Mouse (Mus musculus) adrenal gland, postnatal 14 days (tissue): ENCODE results near the gene Ptpn11. TPM values are rescaled to one million over a fixed set of nuclear protein-coding genes. Genes with fewer than 3 reads are reported as not detected.
"Not testable (repeated sequence)": the region's sequence is repeated elsewhere in the genome, so short reads cannot be mapped to it uniquely, and the experiment has no call there.

ENCODE experiments used
- DNase-seq: peaks from one replicate; pipeline ENCODE4 v3.0.0; 2021; ENCODE audit warnings: mixed read lengths
- total RNA-seq: library from RNA; stranded (reverse); gene quantifications from 2 replicates; pipeline ENCODE4 v1.2.3, GENCODE M21; 2021

Ptpn11 gene
- total RNA-seq, 1 experiment from 2014 or later: 98.9 TPM

GRCm38 (mm10) chr5:121215380-121216125 lies 24.4 kb upstream of the Ptpn11 start:
- DNase-seq: peak; percentile 84

DNA sequence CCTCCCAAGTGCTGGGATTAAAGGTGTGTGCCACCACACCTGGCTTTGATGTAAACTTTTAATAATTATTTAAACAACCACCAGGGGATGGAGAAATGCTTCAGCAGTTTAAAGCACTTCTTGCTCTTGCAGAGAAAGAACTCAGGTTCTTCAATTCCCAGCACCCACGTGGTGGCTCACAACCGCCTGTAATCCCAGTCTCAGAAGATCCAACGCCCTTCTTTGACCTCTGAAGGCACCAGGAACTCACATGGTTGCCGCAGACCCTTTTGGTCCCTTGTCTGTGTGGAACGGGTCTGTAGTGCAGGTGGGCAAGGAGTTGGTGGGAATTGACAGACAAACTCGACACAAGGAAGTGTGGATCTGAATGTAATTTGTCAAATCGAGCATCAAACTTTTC lies 23.5 kb upstream of the Ptpn11 start:
- DNase-seq: no peak

- DNase-seq: no peak
Observed at GRCm38 (mm10) chr5:121212108-121212507, 20.9 kb upstream of the Ptpn11 start.

DNA sequence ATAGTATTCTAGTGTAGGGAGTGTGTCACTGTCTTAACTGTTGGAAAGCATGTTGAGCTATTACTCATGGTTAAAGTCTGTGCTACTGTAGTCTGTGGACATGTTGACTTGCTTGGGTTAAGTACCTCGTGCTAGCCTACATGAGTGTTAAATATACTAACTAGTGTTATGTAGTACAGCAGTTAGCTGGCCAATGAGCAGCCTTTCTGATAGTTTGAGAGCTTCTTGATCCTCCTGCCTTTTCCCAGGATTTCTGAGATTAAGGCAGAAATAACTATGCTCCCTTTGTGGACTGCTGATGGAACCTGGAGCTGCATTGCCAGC lies 19.4 kb upstream of the Ptpn11 start:
- no peak for DNase-seq

DNA sequence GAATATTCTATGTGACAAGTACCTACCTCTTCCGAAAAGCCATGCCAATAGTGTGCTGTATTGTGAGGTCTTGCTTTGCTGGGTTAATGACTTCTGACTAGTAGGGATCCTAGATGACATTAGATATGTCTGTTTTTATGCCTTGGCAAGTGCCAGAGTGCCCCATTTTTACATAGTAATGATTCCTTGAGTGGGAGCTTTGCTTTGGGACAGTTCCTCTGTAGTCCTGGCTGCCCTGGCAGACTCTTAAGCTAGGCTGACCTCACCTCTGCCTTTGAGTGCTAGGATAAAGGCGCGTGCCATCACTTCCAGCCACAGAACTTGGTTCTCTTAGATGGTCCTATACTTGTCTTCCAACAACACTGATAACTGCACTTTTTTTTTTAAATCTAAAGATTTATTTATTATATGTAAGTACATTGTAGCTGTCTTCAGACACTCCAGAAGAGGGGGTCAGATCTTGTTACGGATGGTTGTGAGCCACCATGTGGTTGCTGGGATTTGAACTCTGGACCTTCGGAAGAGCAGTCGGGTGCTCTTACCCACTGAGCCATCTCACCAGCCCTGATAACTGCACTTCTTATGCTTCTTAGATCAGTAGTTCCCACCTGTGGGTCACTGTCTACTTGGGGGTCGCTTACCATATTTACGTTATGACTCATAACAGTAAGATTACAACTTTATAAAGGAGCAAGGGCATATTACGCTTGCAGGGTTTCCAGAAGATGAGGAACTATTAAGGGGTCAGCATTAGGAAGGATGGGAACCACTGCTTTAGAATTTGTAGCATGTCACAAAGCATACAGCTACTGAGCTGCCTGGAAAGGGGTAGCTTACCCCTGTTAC lies 18.8 kb upstream of the Ptpn11 start:
- no peak for DNase-seq

GRCm38 (mm10) chr5:121206984-121207383 lies 15.8 kb upstream of the Ptpn11 start:
- DNase-seq: no peak

GRCm38 (mm10) chr5:121206540-121206939 lies 15.3 kb upstream of the Ptpn11 start:
- DNase-seq: no peak

DNA sequence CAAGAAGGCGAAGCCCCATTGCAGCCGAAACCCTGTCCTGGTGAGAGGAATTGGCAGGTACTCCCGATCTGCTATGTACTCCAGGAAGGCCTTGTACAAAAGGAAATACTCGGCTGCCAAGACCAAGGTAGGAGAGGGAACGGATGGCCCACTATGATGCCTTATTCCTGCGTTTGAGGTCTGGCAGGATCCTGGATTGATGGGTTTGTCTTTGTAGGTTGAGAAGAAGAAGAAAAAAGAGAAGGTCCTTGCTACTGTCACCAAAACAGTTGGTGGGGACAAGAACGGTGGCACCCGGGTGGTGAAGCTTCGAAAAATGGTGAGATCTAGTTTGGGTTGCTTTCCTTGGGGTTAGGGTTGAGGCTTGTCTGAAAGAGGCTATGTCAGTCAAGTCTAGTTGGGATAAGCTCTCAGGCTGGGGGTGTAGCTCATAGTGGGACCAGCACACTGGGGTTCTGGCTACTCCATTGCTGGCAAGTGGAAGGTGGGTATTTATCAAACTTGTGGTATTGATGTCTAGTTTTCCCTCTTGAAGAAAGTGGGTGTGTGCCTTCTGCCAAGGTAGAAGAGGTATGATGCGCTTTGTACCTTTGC lies 14.4 kb upstream of the Ptpn11 start:
- not testable (repeated sequence) for DNase-seq

- peak; percentile 88 for DNase-seq
Observed at GRCm38 (mm10) chr5:121204132-121205089, 13.2 kb upstream of the Ptpn11 start, which contains the start of gene Rpl6. Gene Rpl6 (plus strand): TSS chr5:121204481.

DNA sequence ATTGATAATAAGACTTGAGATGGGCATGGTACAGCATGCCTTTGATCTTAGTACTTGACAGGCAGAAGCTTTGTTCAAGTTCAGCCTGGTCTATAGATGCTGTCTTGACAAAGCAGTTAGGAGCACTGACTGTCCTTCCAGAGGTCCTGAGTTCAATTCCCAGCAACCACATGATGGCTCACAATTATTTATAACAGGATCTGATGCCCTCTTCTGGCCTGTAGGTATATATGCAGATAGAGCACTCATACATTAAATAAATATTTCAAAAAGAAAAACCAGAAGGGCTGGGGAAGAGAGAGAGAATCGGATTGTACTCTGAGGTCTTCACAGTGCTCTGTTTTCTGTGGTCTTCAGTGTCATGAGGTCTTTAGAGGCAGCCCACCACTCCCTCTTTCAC lies 11.3 kb upstream of the Ptpn11 start:
- DNase-seq: no peak

DNA sequence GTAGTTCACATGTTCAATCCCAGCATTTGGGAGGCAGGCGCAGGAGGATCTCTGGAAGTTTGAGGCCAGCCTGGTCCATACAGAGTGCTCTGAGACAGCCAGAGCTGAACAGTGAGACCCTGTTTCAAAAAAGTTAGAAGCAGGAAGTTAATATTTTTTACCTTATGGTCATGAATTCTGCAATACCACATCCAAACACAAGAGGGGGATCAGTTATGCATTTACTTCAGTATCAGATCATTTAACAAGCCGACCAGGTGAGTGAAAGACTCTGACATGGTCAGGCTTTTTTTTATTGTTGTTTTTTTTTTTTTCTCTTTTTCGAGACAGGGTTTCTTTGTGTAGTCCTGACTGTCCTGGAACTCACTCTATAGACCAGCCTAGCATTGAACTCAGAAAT lies 10.5 kb upstream of the Ptpn11 start:
- peak; percentile 30 for DNase-seq

DNA sequence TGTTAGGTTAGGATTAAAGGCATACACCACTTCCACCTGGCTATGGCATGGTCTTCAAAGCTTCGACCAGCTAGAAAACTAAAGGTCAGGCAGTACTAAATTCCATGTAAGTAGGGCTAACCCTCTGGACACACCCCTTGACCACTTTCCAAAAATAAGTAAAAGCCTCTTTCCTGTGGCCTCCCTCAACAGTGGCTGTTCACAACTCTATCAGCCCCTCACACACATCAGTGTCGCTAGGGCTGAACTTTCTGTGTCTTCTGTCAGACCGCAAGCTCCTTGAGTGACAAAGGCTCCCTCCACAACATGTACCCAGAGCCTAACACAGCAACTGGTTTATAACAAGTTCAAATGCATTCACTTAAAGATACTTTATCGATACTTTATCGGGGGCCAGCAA lies 7.2 kb upstream of the Ptpn11 start:
- no peak for DNase-seq

GRCm38 (mm10) chr5:121197337-121197736 lies 6.1 kb upstream of the Ptpn11 start:
- no peak for DNase-seq

DNA sequence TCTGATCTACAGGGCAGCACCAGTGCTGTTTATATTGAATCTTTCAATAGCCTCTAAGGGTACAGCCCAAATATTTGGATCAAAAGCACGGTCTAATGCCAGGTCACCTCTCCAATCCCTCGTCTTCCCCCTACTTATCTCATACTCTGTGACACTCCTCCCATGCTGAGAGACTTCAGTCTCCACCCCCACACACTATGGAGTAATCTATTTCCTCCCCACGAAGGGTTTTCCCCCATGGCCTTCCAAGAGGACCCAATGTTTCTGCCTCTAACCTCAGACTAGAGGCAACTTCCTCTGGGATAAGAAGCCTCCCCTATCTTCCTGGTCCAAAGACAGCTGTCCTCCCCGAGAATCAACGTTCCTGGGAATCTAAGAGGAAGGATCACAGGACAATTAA lies 5.6 kb upstream of the Ptpn11 start:
- DNase-seq: no peak

DNA sequence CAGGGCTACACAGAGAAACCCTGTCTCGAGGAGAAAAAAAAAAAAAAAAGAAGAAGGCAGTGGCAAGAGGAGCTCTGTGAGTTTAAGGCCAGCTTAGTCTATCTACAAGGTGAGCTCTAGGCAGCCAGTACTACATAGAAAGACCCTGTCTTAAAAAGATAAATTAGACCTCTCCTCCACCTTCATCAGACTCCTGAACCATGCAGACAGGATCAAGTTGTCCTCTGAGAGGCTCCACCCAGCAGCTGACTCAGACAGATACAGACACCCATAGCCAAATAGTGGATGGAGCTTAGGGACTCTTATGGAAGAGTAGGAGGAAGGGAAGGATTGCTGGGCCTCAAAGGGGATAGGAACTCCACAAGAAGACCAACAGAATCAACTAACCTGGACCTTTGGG lies 3.0 kb upstream of the Ptpn11 start:
- DNase-seq: no peak

DNA sequence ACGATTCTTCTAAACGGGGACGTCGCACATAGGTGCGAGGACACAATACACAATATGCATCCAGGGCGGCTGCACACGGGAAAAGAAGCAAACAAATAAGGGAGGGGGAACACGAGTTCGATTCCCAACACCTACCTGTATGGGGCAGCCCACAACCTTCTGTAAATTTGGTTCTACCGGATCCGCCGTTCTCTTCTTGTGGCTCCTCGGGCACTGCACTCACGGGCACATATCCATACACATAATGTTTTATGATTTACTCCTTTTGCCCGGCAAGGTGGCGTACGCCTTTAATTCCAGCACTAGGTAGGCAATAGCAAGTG lies 348 bp upstream of the Ptpn11 start:
- DNase-seq: peak; percentile 26

GRCm38 (mm10) chr5:121190210-121190835 lies 874 bp downstream of the Ptpn11 start:
- no peak for DNase-seq

GRCm38 (mm10) chr5:121189182-121189581 lies 2.0 kb downstream of the Ptpn11 start:
- no peak for DNase-seq

DNA sequence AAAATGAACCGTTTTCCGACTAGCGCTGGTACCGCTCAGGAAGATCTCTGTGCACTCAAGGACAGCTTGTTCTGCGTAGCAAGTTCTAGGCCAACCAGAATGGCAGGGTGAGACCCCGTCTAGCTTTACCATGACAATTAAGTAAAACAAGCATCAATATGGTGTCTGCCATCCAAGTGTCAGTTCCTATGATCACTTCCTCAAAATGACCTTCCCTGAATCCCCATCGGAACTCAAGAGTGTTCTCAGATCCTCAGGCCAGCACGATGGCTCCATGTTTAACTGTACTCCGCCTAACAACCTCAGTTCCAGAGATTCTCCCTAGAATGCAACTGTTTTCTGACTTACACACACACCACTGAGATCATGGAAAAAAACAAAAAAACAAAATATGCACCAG lies 2.9 kb downstream of the Ptpn11 start:
- DNase-seq: no peak

DNA sequence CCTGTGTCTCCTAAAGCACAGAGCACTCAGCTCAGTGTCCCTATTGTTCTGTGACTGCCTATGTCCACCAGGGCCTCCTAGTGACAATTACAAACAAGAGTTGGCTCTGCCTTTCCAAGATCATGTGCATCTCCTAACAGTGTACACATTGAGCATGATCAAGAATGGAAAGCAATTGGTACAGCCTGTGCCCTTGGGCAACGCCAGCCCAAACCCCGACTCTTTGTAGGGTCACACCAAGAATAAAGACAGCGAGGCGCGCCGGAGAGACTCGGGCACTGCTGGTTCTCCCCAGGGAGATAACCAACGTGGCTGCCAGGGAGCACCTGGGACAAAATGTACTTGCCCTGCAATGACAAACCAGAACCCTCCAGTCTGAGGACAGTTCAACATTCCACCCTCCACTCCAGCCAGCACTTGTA lies 3.6 kb downstream of the Ptpn11 start:
- peak; percentile 63 for DNase-seq

- peak; percentile 39 for DNase-seq
Observed at GRCm38 (mm10) chr5:121184945-121185551, 6.1 kb downstream of the Ptpn11 start.
